Mouse (Mus musculus): ENCODE measurements at regions not wholly inside any gene's neighbourhood (a gene's known extent, or its start where the extent isn't known, plus 50 kb on each side); places are given as distances from the start of the nearest gene placed in this dataset.
A peak's percentile ranks its signal among the peaks of the same experiment; 100 is the strongest.
"Not testable (repeated sequence)": the region's sequence is repeated elsewhere in the genome, so short reads cannot be mapped to it uniquely, and the experiment has no call there.

DNA sequence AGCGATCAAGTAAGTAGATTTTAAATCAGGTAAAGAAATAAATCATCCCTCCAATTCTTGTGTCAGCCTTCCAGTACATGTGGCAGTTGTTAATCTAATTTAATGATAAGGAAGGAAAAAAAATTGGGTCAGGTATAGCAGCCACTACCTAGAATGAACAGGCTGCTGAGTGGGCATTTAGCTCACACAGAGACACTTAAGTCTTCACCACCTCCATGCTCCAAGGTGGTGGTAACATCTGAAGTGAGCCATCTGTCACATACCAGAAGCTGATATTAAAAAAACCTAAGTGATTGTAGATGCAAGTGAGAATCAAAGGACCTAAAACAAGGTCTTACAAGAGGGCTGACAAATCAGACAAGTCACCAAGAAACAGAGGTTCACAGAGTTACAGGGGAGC is 549.6 kb upstream of the Chordc1 start:
- H3K4me1 ChIP-seq (replicated peaks; ENCODE audit: low read depth, low read length) = no peaks in the 10 kb centered on the region
- H3K9me3 ChIP-seq (ENCODE audit: low read length) = no peaks in the 10 kb centered on the region
- H3K4me3 ChIP-seq (replicated peaks; ENCODE audit: low read length) = no peak overlapping the region
- H3K27me3 ChIP-seq (ENCODE audit: insufficient read depth, low read length) = no peaks in the 10 kb centered on the region
- TF ChIP-seq POU5F1 (IDR thresholded peaks at IDR 0.05; ENCODE audit: borderline replicate concordance, low read length) (no peak), CTCF (conservative IDR thresholded peaks at IDR 0.05; ENCODE audit: low read length) (no peak), NANOG (IDR thresholded peaks at IDR 0.05; ENCODE audit: borderline replicate concordance, low read length) (no peak)
- no peaks in the 10 kb centered on the region for H3K36me3 ChIP-seq (ENCODE audit: insufficient read depth, low read length)

- H3K4me3 ChIP-seq (replicated peaks; ENCODE audit: low read length) = no peak overlapping the region
- TF ChIP-seq NANOG (IDR thresholded peaks at IDR 0.05; ENCODE audit: borderline replicate concordance, low read length) (no peak), POU5F1 (IDR thresholded peaks at IDR 0.05; ENCODE audit: borderline replicate concordance, low read length) (no peak), CTCF (conservative IDR thresholded peaks at IDR 0.05; ENCODE audit: low read length) (no peak)
- H3K4me1 ChIP-seq (replicated peaks; ENCODE audit: low read depth, low read length) = no peaks in the 10 kb centered on the region
- no peaks in the 10 kb centered on the region for H3K27me3 ChIP-seq (ENCODE audit: insufficient read depth, low read length)
- H3K9me3 ChIP-seq (ENCODE audit: low read length) = no peaks in the 10 kb centered on the region
- no peaks in the 10 kb centered on the region for H3K36me3 ChIP-seq (ENCODE audit: insufficient read depth, low read length)
These were observed 546.7 kb upstream of the Chordc1 start for GRCm38 (mm10) chr9:17745238-17745637.

DNA sequence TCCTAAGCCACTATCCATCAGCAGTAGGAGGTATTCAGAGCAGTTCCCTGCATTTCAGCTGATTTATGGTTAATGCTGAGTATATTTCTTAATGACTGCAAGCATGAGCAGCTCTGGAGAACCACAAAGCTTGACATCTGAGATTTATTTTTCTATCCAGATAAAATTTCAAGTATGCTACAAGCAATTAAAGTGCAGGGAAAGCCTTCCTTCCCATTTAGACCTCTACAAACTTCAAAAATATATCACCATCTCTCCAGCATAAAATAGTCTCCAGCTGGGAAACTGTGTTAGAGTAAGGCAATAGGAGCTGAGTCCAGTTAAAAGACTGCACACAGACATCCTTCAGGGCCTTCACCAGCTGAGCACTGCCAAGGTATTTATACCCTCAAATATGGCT is 546.2 kb upstream of the Chordc1 start:
- no peaks in the 10 kb centered on the region for H3K9me3 ChIP-seq (ENCODE audit: low read length)
- no peak overlapping the region for H3K4me3 ChIP-seq (replicated peaks; ENCODE audit: low read length)
- no peaks in the 10 kb centered on the region for H3K4me1 ChIP-seq (replicated peaks; ENCODE audit: low read depth, low read length)
- no peak for TF ChIP-seq CTCF (conservative IDR thresholded peaks at IDR 0.05; ENCODE audit: low read length)
- TF ChIP-seq NANOG (IDR thresholded peaks at IDR 0.05; ENCODE audit: borderline replicate concordance, low read length) = no peak
- TF ChIP-seq POU5F1 (IDR thresholded peaks at IDR 0.05; ENCODE audit: borderline replicate concordance, low read length) = no peak
- no peaks in the 10 kb centered on the region for H3K36me3 ChIP-seq (ENCODE audit: insufficient read depth, low read length)
- no peaks in the 10 kb centered on the region for H3K27me3 ChIP-seq (ENCODE audit: insufficient read depth, low read length)

- not testable (repeated sequence) for H3K36me3 ChIP-seq (ENCODE audit: insufficient read depth, low read length); H3K9me3 ChIP-seq (ENCODE audit: low read length); H3K4me3 ChIP-seq (replicated peaks; ENCODE audit: low read length); H3K27me3 ChIP-seq (ENCODE audit: insufficient read depth, low read length); H3K4me1 ChIP-seq (replicated peaks; ENCODE audit: low read depth, low read length)
These were observed 500.1 kb upstream of the Chordc1 start for GRCm38 (mm10) chr9:17791835-17792234.

GRCm38 (mm10) chr9:17816730-17817403 is 475.1 kb upstream of the Chordc1 start:
- peaks cover 7% of the 10 kb centered on the region; the same call in 1 of the 2 replicates for H3K9me3 ChIP-seq (ENCODE audit: low read length)
- H3K4me3 ChIP-seq (replicated peaks; ENCODE audit: low read length) = no peak overlapping the region
- no peaks in the 10 kb centered on the region for H3K27me3 ChIP-seq (ENCODE audit: insufficient read depth, low read length)
- H3K36me3 ChIP-seq (ENCODE audit: insufficient read depth, low read length) = no peaks in the 10 kb centered on the region
- TF ChIP-seq POU5F1 (IDR thresholded peaks at IDR 0.05; ENCODE audit: borderline replicate concordance, low read length) (no peak), NANOG (IDR thresholded peaks at IDR 0.05; ENCODE audit: borderline replicate concordance, low read length) (no peak), CTCF (conservative IDR thresholded peaks at IDR 0.05; ENCODE audit: low read length) (no peak)
- H3K4me1 ChIP-seq (replicated peaks; ENCODE audit: low read depth, low read length) = peaks cover 11% of the 10 kb centered on the region; the same call in 1 of the 2 replicates

- Histone ChIP-seq H3K9me3 (ENCODE audit: low read length) (peaks cover 7% of the 10 kb centered on the region; the same call in 1 of the 2 replicates), H3K27me3 (ENCODE audit: insufficient read depth, low read length) (no peaks in the 10 kb centered on the region), H3K36me3 (ENCODE audit: insufficient read depth, low read length) (no peaks in the 10 kb centered on the region), H3K4me1 (replicated peaks; ENCODE audit: low read depth, low read length) (peaks cover 11% of the 10 kb centered on the region; the same call in 1 of the 2 replicates), H3K4me3 (replicated peaks; ENCODE audit: low read length) (no peak overlapping the region)
- no peak for TF ChIP-seq NANOG (IDR thresholded peaks at IDR 0.05; ENCODE audit: borderline replicate concordance, low read length)
- TF ChIP-seq CTCF (conservative IDR thresholded peaks at IDR 0.05; ENCODE audit: low read length) = no peak
- no peak for TF ChIP-seq POU5F1 (IDR thresholded peaks at IDR 0.05; ENCODE audit: borderline replicate concordance, low read length)
These were observed 474.6 kb upstream of the Chordc1 start for GRCm38 (mm10) chr9:17817404-17817736.

- TF ChIP-seq NANOG (IDR thresholded peaks at IDR 0.05; ENCODE audit: borderline replicate concordance, low read length) (peak; percentile 71; the same call in 1 of the 2 replicates), CTCF (conservative IDR thresholded peaks at IDR 0.05; ENCODE audit: low read length) (no peak)
These were observed 426.4 kb upstream of the Chordc1 start for GRCm38 (mm10) chr9:17865528-17865927.

DNA sequence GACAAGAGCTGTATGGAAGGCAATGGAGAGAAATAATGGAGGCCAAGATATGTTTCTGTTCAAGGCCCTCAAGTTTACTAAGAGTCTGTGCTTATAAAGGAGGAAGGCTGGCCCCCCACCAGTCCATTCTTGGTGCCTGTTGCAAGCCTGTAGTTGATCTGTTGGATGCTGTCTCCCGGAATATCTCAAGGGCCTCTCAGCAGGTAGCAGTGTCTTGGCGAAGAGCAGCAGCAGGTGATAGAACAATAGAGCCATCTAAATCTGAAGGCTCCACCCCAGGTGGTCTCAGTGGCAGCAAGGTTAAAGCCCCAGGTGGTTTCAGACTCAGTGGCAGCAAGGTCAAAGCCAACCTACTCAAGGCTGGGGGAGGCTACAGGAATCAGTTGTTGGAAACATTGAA is 417.1 kb upstream of the Chordc1 start:
- Histone ChIP-seq H3K36me3 (ENCODE audit: insufficient read depth, low read length) (peaks cover 6% of the 10 kb centered on the region), H3K27me3 (ENCODE audit: insufficient read depth, low read length) (no peaks in the 10 kb centered on the region), H3K4me1 (replicated peaks; ENCODE audit: low read depth, low read length) (peaks cover 25% of the 10 kb centered on the region), H3K9me3 (ENCODE audit: low read length) (peaks cover 6% of the 10 kb centered on the region; the same call in 1 of the 2 replicates), H3K4me3 (replicated peaks; ENCODE audit: low read length) (no peak overlapping the region)
- TF ChIP-seq POU5F1 (IDR thresholded peaks at IDR 0.05; ENCODE audit: borderline replicate concordance, low read length) (no peak), CTCF (conservative IDR thresholded peaks at IDR 0.05; ENCODE audit: low read length) (no peak), NANOG (IDR thresholded peaks at IDR 0.05; ENCODE audit: borderline replicate concordance, low read length) (peak; percentile 100)

More at GRCm38 (mm10) chr9:17865528-17865927, 426.4 kb upstream of the Chordc1 start:
- H3K9me3 ChIP-seq (ENCODE audit: low read length) = peaks cover 15% of the 10 kb centered on the region
- H3K27me3 ChIP-seq (ENCODE audit: insufficient read depth, low read length) = no peaks in the 10 kb centered on the region
- H3K4me3 ChIP-seq (replicated peaks; ENCODE audit: low read length) = no peak overlapping the region
- peaks cover 5% of the 10 kb centered on the region; the same call in 1 of the 2 replicates for H3K36me3 ChIP-seq (ENCODE audit: insufficient read depth, low read length)
- peaks cover 32% of the 10 kb centered on the region for H3K4me1 ChIP-seq (replicated peaks; ENCODE audit: low read depth, low read length)

All from E14TG2a.4 (cell line).